Mouse (Mus musculus): ENCODE results near the gene Madcam1.

The Madcam1 gene

DNA sequence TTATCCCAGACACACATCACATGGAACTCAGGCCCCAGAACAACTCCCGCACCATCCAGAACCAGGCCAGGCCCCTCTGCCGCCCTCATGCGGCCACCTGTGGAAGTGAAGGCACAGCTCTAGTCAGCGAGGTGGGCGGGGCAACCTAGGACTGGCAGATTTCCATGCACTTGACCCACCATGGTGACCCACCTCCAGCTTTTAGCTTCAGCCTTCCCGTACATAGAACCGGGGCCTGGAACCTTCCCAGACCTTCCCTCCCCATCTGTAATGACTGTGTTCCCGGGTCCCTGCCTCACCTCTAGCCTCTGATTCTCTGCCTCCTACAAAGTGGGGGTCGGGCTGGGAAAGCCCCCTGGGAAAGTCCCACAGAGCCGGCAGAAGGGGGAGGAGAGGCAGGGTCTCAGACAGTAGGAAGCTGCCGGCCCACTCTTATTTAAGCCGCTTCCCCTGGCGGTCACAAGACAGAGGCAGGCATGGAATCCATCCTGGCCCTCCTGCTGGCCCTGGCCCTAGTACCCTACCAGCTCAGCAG is at the start of gene Madcam1:
Madcam1 (plus strand) TSS at position 429 of the 535 bp plus-strand sequence.
- DNase-seq: peak; percentile 67 to 76

DNA sequence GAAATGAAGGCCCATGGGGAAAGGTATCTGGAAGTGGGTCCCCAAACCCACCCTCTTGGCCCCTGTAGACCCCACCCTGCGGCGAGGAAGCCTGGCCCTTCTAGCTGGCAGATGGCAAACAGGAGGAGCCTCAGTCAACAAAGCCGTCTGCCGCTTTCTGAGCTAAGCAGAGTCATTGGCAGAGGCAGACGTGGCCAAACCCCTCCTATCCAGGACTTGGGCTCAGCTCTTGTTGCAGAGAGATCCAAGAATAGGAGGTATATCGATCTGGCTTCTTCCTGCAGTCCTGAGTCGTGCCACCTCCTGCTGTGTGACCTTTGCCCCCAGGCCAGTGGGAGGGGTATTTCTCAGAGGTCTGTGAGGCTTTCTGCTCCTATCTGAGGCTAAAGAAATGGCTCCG is 48.5 kb upstream of the Madcam1 start:
- no peak for DNase-seq

GRCm38 (mm10) chr10:79616376-79616775 is 48.0 kb upstream of the Madcam1 start:
- DNase-seq: no peak

DNA sequence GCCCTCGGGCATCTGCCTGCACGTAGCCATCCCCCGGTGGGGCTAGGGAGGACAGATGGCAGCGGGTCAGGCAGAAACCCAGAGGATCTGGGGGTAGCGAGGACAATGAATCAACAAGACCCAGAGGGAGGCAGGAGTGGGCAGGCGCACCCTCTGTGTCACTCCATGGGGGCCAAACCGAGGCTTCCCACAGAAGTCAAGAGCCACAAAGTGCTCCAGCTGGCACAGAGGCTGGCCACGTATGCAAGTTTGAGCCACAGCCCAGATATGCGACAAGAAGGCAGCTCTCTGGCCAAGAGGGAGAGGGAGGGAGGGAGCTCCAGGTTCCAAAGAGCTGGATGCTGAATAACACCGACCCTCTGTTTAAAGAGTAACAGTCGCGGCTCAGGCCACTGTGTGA is 40.4 kb upstream of the Madcam1 start:
- DNase-seq: no peak

- DNase-seq: no peak
Measured at GRCm38 (mm10) chr10:79625398-79625797, 39.0 kb upstream of the Madcam1 start.

- no peak for DNase-seq
Measured at GRCm38 (mm10) chr10:79626156-79626555, 38.2 kb upstream of the Madcam1 start.

DNA sequence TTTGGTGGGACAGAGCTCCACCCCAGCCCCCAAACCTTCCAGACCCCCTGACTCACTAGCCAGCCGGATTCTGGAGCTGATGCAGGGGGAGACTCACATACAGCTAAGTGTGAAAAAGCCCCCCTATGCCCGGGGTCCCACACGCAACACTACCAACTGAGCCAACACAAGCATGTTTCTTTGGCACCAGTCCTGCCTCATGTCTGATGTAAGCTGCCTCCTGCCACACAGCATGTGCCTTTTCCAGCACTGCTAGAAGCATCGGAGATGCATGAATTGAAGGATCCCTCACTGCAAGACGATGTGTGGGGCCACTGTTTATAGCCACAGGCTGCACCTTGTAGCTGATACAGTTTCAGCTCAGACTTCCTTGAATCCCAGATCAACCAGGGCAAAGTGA is 36.0 kb upstream of the Madcam1 start:
- no peak for DNase-seq

- no peak for DNase-seq
Measured at GRCm38 (mm10) chr10:79631432-79631831, 32.9 kb upstream of the Madcam1 start.

GRCm38 (mm10) chr10:79633006-79633777 is 31.2 kb upstream of the Madcam1 start:
- DNase-seq: no peak

DNA sequence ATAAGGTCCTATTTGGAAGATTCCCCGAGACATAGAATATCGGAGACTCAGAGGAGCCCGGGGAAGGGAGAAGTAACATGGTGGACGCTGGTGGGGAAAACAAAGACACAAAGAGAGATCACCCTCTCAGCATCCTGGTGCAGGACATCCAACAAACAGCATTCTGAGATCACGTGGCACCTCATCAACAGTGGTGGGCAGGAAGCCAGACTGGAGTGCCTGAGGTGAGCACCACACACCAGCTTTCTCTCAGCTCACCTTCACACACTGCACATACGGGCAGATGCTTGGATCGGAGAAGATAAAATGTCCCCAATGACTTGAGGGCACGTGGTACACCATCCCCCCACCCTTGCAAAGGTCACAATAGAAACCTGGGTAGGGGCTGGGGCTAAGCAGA is 28.1 kb upstream of the Madcam1 start:
- no peak for DNase-seq

DNA sequence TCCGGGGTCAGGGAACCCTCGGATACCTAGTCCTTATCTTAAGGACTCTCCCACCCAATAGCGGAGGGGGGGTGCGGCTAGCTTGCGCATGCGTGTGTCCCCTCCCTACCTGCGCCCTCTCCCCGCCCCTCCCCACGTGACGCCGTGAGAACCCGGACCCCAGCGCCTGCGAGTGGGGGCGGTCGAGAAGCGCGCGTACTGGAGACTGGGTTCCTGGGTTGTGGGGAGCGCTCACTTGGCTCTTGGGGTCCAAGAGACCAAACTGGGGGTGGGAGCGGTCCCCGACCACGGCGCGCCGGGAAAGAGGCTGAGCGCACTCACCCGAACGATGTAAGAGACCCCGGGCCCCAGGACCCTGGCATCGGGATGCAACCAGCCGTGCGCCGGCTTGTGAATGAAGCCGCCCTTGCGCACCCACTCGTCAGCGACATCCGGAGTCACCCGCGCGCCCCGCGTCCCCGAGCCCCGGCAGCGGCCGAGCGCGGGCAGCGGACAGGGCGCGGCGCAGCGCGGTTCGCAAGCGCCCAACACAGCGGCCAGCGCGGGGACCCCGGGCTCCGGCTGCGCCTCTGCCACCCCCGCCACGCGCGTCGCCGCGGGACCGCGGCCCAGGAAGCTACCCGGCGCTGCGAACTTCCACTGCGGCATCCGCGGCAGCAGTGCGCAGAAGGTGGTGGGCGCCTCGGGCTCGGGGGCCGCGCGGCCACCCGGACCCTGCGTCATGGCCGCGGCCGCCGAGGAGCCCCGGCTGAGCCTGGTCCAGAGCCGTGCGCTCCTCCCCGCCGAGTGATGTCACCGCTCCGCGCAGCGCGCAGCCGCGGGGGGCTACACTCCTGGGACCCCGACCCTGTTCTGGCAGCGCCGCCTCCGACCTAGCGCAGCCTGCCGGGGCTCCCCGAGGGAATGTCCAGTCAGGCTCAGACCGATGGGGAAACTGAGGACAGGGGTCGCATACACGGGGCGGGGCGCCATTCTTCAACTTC is 26.9 kb upstream of the Madcam1 start, which contains the start of gene Shc2:
Shc2 (minus strand) TSS at position 791 of the 983 bp plus-strand sequence.
- no peak for DNase-seq

DNA sequence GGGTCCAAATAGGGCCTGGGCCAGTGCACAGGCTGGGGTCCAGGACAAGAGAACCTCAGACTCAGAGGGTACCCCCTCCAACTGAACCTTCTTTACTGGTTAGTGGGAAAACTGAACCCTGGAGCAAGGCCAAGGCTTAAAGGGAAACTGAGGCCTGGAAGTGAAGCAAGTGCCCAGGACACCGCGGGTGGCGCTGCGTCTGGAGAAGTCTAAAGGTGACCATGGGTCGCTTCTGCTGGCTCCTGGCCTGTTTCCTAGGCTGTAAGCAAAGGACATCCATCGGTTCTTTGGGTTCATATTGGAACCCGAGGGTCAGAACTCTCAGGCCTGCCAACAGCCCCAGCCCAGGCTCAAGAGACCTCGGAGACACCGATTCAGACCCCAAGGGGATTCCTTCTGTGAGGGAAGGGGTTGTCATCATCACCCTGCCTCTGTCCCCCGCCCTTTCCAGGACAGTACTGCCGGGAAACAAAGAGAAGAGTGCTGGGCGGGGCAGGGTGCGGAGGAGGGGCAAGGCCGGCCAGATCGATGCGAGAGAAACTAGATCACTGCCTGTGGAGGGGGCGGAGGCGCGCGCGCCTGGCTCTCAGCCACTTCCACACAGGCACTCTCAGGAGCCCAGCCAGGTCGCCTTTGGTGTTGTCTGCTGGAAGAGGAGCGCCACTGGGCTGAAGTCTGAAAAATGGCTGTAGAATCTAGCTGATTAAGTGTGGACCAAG is 25.7 kb upstream of the Madcam1 start:
- DNase-seq: no peak

- DNase-seq: no peak
Measured at GRCm38 (mm10) chr10:79645711-79646110, 18.6 kb upstream of the Madcam1 start, which contains the start of gene Odf3l2. Gene Odf3l2 (minus strand): TSS chr10:79645738.

GRCm38 (mm10) chr10:79649070-79649751 is 15.1 kb upstream of the Madcam1 start:
- peak; percentile 51 to 58 for DNase-seq

GRCm38 (mm10) chr10:79652789-79653188 is 11.6 kb upstream of the Madcam1 start:
- DNase-seq: no peak

- DNase-seq: no peak
Measured at GRCm38 (mm10) chr10:79654946-79655395, 9.4 kb upstream of the Madcam1 start.

GRCm38 (mm10) chr10:79658829-79659228 is 5.5 kb upstream of the Madcam1 start:
- DNase-seq: peak; percentile 36 to 48

DNA sequence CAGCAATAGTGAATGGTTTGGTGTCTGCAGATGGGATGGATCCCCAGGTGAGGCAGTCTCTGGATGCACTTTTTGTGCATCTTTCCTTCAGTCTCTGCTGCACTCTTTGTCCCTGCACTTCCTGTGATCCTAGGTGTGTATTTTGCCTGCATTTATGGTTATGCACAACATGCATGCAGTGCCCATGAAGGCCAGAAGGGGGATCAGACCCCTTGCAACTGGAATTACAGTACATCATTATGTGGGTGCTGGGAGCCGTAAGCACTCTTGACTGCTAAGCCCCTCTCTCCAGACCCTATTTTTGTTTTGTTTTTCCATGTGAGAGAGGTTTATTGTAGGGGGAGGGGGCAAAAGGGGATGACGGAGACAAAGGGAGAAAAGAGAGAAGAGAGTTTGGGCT is 4.1 kb upstream of the Madcam1 start:
- DNase-seq: no peak

GRCm38 (mm10) chr10:79661861-79662260 is 2.5 kb upstream of the Madcam1 start:
- DNase-seq: no peak

DNA sequence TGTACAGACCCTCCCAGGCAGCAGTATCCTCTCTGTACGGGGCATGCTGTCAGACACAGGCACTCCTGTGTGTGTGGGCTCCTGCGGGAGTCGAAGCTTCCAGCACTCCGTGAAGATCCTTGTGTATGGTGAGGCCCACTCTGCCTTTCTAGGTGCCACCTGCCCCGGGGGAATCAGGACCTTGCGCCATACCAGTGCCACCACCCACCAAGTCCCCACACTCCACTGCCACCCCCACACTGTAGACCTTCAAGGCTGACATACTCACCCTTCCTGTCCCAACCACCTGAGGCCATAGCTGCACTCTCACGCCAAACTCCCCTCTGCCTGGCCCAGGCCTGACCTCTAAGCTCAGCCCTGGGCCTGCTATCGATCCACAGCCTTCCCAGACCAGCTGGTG is 692 bp downstream of the Madcam1 start:
- DNase-seq: no peak

DNA sequence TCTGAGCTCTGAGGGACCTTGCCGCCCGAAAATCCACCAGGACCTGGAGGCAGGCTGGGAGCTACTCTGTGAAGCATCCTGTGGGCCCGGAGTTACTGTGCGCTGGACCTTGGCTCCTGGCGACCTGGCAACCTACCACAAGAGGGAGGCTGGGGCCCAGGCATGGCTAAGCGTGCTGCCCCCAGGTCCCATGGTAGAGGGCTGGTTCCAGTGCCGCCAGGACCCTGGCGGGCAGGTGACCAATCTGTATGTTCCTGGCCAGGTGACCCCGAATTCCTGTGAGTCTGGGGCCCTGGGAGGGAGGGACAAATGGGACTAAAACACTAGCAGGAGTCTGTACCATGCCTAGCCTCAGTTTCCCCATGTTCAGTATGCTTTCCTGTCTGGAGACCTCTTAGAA is 2.1 kb downstream of the Madcam1 start:
- peak in 1 of 2 experiments; percentile 15 for DNase-seq

DNA sequence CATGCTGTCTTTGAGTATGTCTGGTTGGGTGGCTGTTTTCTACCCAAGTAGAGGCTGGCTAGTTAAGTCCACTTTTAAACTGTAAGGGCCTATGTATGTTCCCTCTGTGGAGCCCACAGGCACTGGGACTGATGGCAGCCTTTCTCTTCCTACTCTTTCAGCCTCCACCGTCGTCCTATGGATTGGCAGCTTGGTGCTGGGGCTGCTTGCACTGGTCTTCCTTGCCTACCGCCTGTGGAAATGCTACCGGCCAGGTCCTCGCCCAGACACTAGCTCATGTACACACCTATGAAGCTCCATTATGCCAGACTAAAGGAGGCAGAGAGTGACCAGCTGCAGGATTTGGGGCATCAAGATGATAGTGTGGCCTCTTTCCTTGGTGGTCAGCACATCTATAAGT is 3.7 kb downstream of the Madcam1 start:
- DNase-seq: peak in 1 of 2 experiments; percentile 17

Data from thymus, postnatal 36 days (tissue).